Mouse (Mus musculus): Measurements from ENCODE around the gene Sars.

DNA sequence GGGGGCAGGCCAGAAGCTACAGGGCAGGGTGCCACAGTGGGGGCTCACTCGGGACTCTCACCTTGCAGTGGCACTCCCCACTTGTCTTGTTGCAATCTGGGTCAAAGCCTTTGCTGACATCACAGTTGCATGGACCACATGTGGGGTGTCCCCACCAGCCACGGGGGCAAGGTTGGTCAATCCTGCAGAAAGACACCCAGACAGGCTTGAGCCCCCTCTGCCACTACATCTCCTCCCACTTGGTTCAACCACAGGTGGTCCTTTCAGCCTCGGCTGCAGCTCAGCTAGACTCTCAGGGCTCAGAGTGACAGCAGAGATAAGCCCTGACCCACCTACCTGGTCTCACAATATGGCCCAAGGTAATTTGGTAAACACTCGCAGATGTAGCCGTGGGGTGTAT, 44.6 kb downstream of the Sars start:
- no peak for TF ChIP-seq CTCF (IDR thresholded peaks at IDR 0.05; ENCODE audit: borderline replicate concordance, insufficient read depth, low read length)
- no peak for TF ChIP-seq POLR2A (IDR thresholded peaks at IDR 0.05; ENCODE audit: low read depth, low read length)
